ENCODE assay signal across 10 mouse cellular contexts in genomic region chr2:174300666-174301065, GRCm38 (mm10). TPM values are rescaled to one million over a fixed set of nuclear protein-coding genes. Genes with fewer than 3 reads are reported as not detected.
A peak's percentile ranks its signal among the peaks of the same experiment; 100 is the strongest.
DNase-seq lines count a peak whose midpoint lies in the region; ATAC-seq and TF ChIP-seq lines count a peak whose summit lies in the region.
"Had no signal": no experiment of that assay in that cellular context is flagged by ENCODE, and none has a peak within 500 bp of the region (broad histone marks: within the 10 kb centered on the region; RNA-seq: fewer than 3 reads in every experiment).

No protein-coding gene starts in this region.

- H3K27me3 ChIP-seq in heart, embryonic 10.5 days (ENCODE audit: insufficient read depth, poor library complexity, severe bottlenecking), result peaks cover 29% of the 10 kb centered on the region
- 0 out of 2 replicates have a peak, but pooled peaks cover 2% of the 10 kb centered on the region for H3K27me3 ChIP-seq in ES-Bruce4 (ENCODE audit: control insufficient read depth, insufficient read depth, low read length, poor library complexity, severe bottlenecking)
- peaks cover 33% of the 10 kb centered on the region for H3K27me3 ChIP-seq in heart, postnatal 0 days (ENCODE audit: control insufficient read depth, insufficient read depth, low read length)
- peaks cover 53% of the 10 kb centered on the region for H3K27me3 ChIP-seq in liver, embryonic 15.5 days

- peaks cover 17% of the 10 kb centered on the region; the same call in 1 of the 2 replicates for H3K36me3 ChIP-seq in heart, embryonic 10.5 days
- H3K36me3 ChIP-seq in ES-Bruce4 (ENCODE audit: control insufficient read depth, insufficient read depth, low read length, poor library complexity, severe bottlenecking), result no peaks in the 10 kb centered on the region
- no peaks in the 10 kb centered on the region for H3K36me3 ChIP-seq in heart, postnatal 0 days (replicated peaks; ENCODE audit: control insufficient read depth, insufficient read depth, low read length)
- H3K36me3 ChIP-seq in liver, embryonic 15.5 days (replicated peaks), result no peaks in the 10 kb centered on the region

- no peak for ATAC-seq in heart, postnatal 0 days (ENCODE audit: insufficient read depth, low read depth)
- no peak for ATAC-seq in liver, embryonic 15.5 days (ENCODE audit: insufficient read depth)

- TF ChIP-seq EP300 in ES-Bruce4 (IDR thresholded peaks at IDR 0.05; ENCODE audit: insufficient read depth, low read depth, low read length), result no peak
- TF ChIP-seq EP300 in heart, postnatal 0 days (IDR thresholded peaks at IDR 0.05; ENCODE audit: low read depth), result no peak

- H3K27ac ChIP-seq in heart, embryonic 10.5 days, result no peak overlapping the region
- H3K27ac ChIP-seq in ES-Bruce4 (ENCODE audit: insufficient read depth, low read length), result no peak overlapping the region
- H3K27ac ChIP-seq in heart, postnatal 0 days (ENCODE audit: low read depth), result no peak overlapping the region
- H3K27ac ChIP-seq in liver, embryonic 15.5 days (replicated peaks), result no peak overlapping the region

- H3K4me3 ChIP-seq in heart, embryonic 10.5 days, result peak overlapping the region; percentile 58
- peak overlapping the region; percentile 37 for H3K4me3 ChIP-seq in ES-Bruce4 (ENCODE audit: low read depth, low read length)
- peak overlapping the region; percentile 46 for H3K4me3 ChIP-seq in heart, postnatal 0 days (ENCODE audit: low read depth, low read length)
- H3K4me3 ChIP-seq in liver, embryonic 15.5 days (replicated peaks), result peak overlapping the region; percentile 21; the same call in 1 of the 2 replicates

- intact Hi-C loops in heart, postnatal 10 days (cut with DNase I), result no loop called here

- TF ChIP-seq CTCF in ES-Bruce4 (IDR thresholded peaks at IDR 0.05; ENCODE audit: low read depth, low read length), result no peak
- TF ChIP-seq CTCF in heart, postnatal 0 days (IDR thresholded peaks at IDR 0.05; ENCODE audit: low read depth), result no peak

- 53% methylated on average over 22 of the region's 22 CpGs for WGBS in heart, embryonic 10.5 days
- WGBS in heart, postnatal 0 days, result 54% methylated on average over 22 of the region's 22 CpGs
- WGBS in liver, embryonic 15.5 days (ENCODE audit: insufficient replicate concordance), result 55% methylated on average over 22 of the region's 22 CpGs

- peak overlapping the region; percentile 57 for H3K4me2 ChIP-seq in heart, postnatal 0 days (ENCODE audit: low read depth, low read length)
- peak overlapping the region; percentile 42 for H3K4me2 ChIP-seq in liver, embryonic 15.5 days

- no peak for TF ChIP-seq POLR2A in ES-Bruce4 (IDR thresholded peaks at IDR 0.05; ENCODE audit: insufficient read depth, low read length)

- no peak for DNase-seq in heart, embryonic 10.5 days (ENCODE audit: low spot score)
- DNase-seq in heart, postnatal 10 days, result no peak
- no peak for DNase-seq in heart, postnatal 0 days (ENCODE audit: low spot score)
- DNase-seq in frontal cortex, postnatal 10 days (ENCODE audit: low spot score in 2 of 2), result no peak
- no peak for DNase-seq in thymus, postnatal 4 days
- DNase-seq in left cerebral cortex, adult 9 months (ENCODE audit: low spot score in 2 of 2), result no peak
- DNase-seq: adrenal gland, postnatal 25 days; spleen, adult 18-20 months had no signal

- H3K9ac ChIP-seq in ES-Bruce4 (ENCODE audit: low read depth, poor library complexity, severe bottlenecking), result no peak overlapping the region
- no peak overlapping the region; the same call in 1 of the 2 replicates for H3K9ac ChIP-seq in heart, postnatal 0 days (replicated peaks; ENCODE audit: low read depth, low read length)
- H3K9ac ChIP-seq in liver, embryonic 15.5 days, result no peak overlapping the region

- peaks cover 42% of the 10 kb centered on the region for H3K9me3 ChIP-seq in heart, embryonic 10.5 days
- peaks cover 20% of the 10 kb centered on the region for H3K9me3 ChIP-seq in ES-Bruce4 (replicated peaks; ENCODE audit: control insufficient read depth, insufficient read depth, low read length, poor library complexity, severe bottlenecking)
- H3K9me3 ChIP-seq in heart, postnatal 0 days (replicated peaks; ENCODE audit: control insufficient read depth, low read length), result peaks cover 33% of the 10 kb centered on the region
- peaks cover 18% of the 10 kb centered on the region for H3K9me3 ChIP-seq in liver, embryonic 15.5 days (replicated peaks)

- H3K4me1 ChIP-seq in heart, embryonic 10.5 days, result peaks cover 21% of the 10 kb centered on the region
- no peaks in the 10 kb centered on the region for H3K4me1 ChIP-seq in ES-Bruce4 (ENCODE audit: control insufficient read depth, insufficient read depth, low read length)
- H3K4me1 ChIP-seq in heart, postnatal 0 days (ENCODE audit: control insufficient read depth, insufficient read depth), result no peaks in the 10 kb centered on the region
- peaks cover 39% of the 10 kb centered on the region for H3K4me1 ChIP-seq in liver, embryonic 15.5 days (replicated peaks)

RNA-seq across cellular contexts. Expression of gene Gnas, which starts 16.5 kb away (rescaled TPM):
- 964 and 1,128 TPM in 2 replicates for polyA plus RNA-seq in heart, embryonic 10.5 days (2016; fragmentation: Nextera tagmentation; extraction: Ambion mirVana)
- 1,000 to 10,000 TPM; 1,834 to 2,103 TPM for total RNA-seq in heart, postnatal 10 days (2021)
- polyA plus RNA-seq in ES-Bruce4 (2011; ENCODE audit: insufficient read depth, insufficient read length, low read depth, missing spikeins), result 394 and 424 TPM in 2 replicates
- total RNA-seq in heart, postnatal 0 days (2014; rRNA removed; ENCODE audit: low replicate concordance), result 1,131 and 1,208 TPM in 2 replicates
- polyA plus RNA-seq in heart, postnatal 0 days (2015; fragmentation: Nextera tagmentation; extraction: Ambion mirVana), result 1,263 and 1,283 TPM in 2 replicates
- 323 and 336 TPM in 2 replicates for polyA plus RNA-seq in liver, embryonic 15.5 days (2015; fragmentation: Nextera tagmentation; extraction: Ambion mirVana)

RNA-seq across cellular contexts. Expression of gene Gm20721, which starts 45.8 kb away (rescaled TPM):
- 7.1 and 20.6 TPM in 2 replicates for polyA plus RNA-seq in heart, embryonic 10.5 days (2016; fragmentation: Nextera tagmentation; extraction: Ambion mirVana)
- 1 to 10 TPM; 2.4 to 2.8 TPM for total RNA-seq in heart, postnatal 10 days (2021)
- polyA plus RNA-seq in ES-Bruce4 (2011; ENCODE audit: insufficient read depth, insufficient read length, low read depth, missing spikeins), result 0.40 and 0.90 TPM in 2 replicates
- total RNA-seq in heart, postnatal 0 days (2014; rRNA removed; ENCODE audit: low replicate concordance), result not detected in 2 replicates
- 11.3 and 15.8 TPM in 2 replicates for polyA plus RNA-seq in heart, postnatal 0 days (2015; fragmentation: Nextera tagmentation; extraction: Ambion mirVana)
- 49.2 and 59.3 TPM in 2 replicates for polyA plus RNA-seq in liver, embryonic 15.5 days (2015; fragmentation: Nextera tagmentation; extraction: Ambion mirVana)
